Mouse (Mus musculus): ENCODE data around the gene Defb13.
"Not testable (repeated sequence)": the region's sequence is repeated elsewhere in the genome, so short reads cannot be mapped to it uniquely, and the experiment has no call there.

Gene Defb13

DNA sequence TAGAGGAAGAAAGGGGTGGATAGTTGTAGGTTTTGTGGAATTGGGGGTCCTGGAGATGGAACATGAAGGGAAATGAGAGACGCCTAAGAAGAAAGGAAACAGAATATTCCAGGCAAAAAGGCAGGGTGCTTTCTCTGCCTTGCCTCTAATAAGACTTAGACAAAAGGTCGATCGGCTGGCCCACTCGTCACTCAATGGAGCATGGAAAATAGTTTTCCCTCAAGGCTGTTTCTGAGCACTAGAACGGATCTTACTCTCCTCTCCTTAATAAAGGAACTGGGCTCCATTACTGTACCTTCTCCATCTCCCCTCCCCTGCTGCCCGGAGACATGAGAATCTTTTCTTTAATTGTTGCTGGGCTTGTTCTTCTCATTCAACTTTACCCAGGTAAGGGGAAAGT lies at the start of gene Defb13:
Gene Defb13, plus strand, starts transcription at position 301 of the 400 bp plus-strand sequence.
- DNase-seq, result no peak

DNA sequence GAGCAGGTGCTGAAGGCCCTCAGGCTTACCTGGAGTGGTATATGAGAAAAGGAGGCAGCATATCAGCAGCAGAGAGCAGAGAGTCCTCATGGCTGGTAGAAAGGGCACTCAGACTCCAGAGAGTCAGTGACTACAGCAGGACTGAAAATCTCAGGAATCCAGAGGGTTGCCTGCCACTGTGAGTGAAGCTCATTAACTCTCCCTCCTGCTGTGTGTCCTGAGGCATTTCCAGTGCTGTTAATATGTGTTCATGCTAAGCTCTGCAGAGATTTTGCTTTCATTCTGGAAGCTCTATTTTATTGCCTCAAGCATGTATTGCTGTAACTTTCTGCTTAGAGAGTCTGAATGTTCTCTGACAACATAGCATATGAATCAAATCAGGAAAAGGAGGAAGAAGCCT lies 40.3 kb upstream of the Defb13 start, which contains the start of gene Defb11:
Gene Defb11, minus strand, starts transcription at position 123 of the 400 bp plus-strand sequence.
- not testable (repeated sequence) for DNase-seq

DNA sequence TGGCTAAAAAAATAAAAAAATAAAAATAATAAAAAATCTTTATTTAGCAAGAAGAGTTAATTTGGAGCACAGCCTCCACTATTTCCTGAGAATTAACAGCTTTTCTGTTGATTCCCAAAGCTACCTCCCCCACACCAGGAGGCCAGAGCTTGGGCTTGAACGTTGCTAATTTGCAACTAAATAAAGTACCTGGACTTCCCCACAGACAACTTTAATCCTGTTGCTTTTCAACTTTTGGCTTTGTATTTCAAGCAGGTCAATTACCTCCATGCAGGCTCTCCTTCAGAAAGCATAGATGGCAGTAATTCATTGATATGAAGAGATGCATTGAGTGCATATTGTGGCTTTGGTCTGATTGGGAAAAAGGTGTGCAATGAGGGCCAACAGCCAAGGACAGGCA lies 34.6 kb upstream of the Defb13 start:
- DNase-seq, result no peak

DNA sequence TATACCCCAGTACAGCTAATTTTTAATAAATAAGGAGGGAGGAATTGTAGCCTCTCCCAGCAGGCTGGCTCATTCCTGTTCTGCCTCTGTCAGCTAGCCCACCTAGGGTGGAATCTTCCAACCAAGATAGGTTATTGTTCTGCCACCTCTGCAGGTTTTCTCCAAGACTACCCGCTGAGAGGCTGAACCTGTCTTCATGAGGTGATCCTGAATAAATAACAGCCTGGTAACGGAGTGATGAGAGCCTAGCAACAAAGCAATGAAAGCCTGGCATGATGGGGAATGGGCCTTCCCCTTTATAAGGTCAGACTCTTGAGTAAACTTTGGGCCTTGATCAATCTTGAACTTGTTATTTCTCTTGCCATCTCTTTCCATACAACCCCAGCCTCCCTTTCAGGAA lies 34.0 kb upstream of the Defb13 start:
- DNase-seq, result no peak

DNA sequence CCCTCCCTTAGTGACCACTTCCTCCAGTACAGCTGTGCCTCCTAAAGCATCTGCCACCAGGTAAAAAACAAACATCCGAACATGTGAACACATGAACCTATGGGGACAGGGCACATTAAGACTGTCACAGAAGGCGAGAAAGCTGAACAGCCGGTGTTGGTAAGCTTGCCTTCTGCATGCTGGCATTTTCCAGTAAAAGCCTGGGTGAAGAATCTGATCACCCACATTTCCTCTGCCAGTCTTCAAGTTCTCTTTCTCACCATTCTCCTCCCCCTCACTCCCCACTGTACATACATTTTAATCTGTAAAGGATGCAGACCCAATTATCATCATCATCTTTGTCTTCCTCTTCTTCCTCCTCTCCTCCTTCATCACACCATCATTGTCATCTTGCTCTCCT lies 30.9 kb upstream of the Defb13 start:
- DNase-seq, result no peak

DNA sequence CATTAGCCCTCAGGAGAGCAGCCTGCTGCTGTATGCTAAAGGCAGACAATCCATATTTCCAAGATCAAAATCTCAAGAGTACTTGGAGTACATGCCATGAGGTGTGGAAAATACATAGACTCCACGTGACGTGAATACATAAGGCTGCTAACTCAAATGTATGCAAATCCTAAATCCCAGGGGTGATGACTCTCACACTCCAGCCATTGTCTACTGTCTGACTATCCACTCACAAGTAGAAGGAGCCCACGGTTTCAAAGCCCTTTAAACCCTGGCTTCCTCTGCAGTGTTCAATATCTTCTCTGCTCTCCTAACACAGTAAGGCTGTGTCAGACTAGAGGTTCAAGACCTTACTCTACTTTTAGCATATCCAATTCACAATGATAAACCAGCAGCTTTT lies 15.8 kb upstream of the Defb13 start:
- DNase-seq, result not testable (repeated sequence)

DNA sequence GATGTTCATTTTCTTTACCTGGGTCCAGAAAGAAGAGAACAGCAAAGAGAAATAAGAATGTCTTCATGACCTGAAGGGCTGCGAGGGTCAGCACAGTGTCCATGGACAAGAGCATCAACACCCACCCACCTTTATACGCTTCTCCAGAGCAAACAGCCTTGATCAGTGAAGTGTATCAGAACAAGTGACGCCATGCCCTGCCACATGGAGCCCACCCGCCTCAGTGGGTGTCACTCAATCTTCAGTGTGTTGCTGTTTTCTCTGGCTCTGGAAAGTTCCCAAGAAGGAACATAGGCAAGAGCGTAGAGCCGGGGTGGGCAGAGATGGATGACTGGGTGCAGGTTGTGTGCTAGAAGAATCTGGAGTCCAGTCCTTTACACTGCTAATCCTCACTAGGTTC lies 14.0 kb upstream of the Defb13 start, which contains the start of gene Defb15:
Gene Defb15, minus strand, starts transcription at position 101 of the 400 bp plus-strand sequence.
- DNase-seq, result no peak

DNA sequence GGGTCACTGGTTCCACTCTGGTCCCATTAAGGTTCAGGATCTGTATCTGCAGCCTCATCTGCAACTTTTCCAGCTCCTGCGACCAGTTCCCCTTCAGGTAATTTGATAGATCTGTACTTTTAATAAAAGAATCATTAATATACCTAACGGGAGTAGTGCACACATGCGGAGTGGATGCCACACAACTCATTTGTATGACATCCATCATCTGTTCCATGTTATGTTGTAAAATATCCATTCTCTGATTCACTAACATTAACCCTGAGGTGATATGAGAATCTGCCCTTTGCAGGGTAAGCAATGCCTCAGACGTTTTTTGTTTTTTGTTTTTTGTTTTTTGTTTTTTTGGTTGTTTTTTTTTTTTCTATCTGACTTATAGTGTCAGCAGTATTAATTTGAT lies 8.5 kb upstream of the Defb13 start, which contains the start of gene Defb35:
Gene Defb35, plus strand, starts transcription at position 301 of the 400 bp plus-strand sequence.
- DNase-seq, result not testable (repeated sequence)

DNA sequence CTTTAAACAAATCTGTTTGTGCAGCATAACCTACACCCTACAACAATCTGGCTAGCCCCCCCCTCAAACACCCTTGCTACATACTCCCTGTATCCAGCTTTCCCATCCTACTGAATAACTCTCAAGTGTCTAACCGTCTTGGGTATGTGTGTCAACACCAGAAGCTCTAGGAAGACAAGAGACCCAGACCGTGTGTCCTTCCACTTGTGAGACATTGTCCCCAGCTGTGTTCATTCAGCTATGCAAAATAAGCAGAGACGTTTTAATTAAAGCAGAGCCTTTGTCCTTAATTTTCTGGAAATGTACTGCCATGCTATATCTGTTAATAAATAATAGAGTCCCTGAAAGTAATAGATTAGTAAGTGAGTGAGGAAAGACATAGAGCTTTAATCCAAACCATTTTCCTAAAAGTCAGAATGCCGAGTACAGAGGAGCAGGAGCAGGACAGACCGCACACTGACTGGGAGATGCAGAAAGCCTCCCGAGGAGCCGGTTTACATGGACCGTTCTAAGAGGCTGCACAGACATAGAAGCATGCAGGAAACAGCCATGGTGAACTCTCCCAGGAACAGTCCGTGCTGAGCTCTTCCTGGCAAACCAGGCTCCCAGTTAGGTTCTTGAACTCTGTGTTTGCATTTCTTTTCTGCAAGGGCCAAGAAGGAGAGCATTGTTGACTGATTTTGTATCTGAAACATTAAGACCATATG lies 902 bp downstream of the Defb13 start:
- DNase-seq, result no peak

DNA sequence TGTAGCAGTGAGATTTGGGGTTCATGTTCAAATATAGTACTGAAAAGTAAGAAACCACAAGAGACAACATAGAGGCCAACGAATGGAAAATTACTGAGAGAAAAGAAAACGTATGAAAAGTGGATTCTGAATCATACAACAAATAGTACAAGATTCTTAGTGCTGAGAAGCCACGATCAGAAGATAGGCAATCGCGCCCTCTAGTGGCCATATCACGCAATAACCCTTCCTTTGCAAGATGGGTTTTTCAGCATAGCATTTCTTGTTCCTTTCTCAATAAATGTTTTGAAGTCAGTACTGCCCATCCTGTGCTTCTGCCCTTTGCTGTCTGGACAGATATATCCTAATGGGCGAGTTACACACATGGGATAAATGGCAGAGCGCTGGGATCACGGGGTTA lies 8.8 kb downstream of the Defb13 start:
- DNase-seq, result peak; percentile 27 to 38

DNA sequence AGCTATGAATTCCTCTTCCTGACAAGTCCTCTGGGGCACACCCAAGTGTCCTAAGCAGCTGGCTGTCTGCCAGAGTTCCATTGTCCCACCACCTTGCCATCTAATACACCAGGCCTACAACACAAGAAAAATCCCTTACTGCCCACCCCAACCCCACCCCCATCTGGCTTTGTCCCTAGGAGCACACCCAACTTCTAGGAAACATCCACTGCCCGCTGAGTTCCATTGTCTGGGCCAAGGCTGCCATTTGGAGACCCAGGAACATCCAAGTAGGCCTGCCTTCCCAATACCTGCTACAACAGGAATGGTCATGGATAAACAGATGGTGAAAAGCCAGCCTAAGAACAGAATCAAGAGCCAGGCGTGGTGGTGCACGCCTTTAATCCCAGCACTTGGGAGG lies 9.8 kb downstream of the Defb13 start:
- DNase-seq, result no peak

DNA sequence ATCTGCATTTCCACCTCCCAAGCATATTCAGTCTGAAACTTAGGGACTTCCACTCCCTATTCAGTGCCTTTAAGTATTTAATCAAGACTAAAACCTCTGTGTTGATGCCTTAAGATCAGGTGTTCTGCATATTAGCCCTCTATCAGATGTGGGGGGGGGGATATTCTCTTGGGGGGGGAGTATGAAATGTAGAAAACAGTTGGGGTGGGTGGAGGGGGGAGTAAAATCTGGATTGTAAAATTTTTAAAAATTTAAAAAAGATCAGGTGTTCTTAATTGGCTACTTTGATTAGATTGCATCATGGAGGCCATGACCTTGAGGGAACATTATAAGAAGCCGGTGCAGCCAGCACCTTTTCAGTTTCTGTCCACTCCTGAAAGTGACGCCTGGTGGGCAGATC lies 11.9 kb downstream of the Defb13 start, which contains the start of gene Fam90a1a:
Gene Fam90a1a, plus strand, starts transcription at position 301 of the 400 bp plus-strand sequence.
- DNase-seq, result no peak

DNA sequence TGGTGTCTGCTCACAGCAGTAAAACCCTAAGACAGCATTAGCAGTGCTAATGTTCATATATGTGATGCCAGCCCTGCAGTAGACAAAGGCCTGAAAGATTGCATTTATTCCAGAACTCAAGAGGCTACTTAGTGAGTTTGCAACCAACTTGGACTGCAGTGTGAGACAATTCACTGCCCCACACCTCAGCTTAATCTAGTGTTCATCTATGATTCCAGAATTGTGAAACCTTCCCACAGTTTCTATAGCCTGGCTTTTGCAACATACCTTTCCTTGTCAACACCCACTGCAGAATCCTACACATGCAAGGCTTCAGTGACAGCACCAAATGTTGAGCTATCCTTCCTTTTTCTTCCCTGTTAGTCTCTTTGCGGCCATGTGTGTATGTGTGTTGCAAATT lies 20.1 kb downstream of the Defb13 start:
- no peak for DNase-seq

DNA sequence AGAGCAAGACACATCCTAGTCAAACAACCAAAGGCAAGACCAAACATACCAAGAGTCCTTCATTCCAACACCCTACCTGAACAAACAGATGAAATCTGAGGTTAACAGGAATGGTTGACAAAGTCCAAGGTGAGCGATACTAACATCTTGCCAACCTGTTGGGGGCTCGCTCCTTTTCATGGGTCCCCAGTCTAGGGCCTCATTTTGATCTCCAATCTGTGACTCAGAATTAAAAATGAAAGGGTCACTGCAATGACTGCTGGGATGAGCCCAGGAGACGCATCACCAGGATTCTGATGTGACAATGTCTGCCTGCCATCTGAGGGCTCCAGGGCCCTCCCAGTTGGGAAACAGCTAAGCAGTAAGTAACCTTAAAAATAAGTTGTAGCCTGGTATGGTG lies 22.9 kb downstream of the Defb13 start, which contains the start of gene Ccdc70:
Gene Ccdc70, plus strand, starts transcription at position 301 of the 400 bp plus-strand sequence.
- no peak for DNase-seq

DNA sequence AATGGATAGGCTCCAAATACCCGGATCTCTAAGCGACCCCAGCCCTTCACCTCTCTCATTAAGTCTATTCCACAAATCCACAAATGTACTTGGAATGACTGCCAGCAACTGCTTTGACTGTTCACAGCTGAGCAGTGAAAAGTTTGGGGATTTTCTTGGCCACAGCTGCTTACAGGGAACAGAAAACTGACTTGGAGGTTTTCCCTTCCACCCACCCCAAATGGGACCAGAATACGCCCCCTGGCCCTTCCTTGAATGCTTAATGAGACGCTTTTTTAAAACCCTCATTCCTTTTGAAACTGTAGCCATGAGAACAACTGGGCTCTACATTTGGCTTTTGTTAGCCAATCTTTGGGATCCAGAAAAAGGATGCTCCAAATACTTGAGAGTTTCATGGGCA lies 31.6 kb downstream of the Defb13 start:
- DNase-seq, result no peak

DNA sequence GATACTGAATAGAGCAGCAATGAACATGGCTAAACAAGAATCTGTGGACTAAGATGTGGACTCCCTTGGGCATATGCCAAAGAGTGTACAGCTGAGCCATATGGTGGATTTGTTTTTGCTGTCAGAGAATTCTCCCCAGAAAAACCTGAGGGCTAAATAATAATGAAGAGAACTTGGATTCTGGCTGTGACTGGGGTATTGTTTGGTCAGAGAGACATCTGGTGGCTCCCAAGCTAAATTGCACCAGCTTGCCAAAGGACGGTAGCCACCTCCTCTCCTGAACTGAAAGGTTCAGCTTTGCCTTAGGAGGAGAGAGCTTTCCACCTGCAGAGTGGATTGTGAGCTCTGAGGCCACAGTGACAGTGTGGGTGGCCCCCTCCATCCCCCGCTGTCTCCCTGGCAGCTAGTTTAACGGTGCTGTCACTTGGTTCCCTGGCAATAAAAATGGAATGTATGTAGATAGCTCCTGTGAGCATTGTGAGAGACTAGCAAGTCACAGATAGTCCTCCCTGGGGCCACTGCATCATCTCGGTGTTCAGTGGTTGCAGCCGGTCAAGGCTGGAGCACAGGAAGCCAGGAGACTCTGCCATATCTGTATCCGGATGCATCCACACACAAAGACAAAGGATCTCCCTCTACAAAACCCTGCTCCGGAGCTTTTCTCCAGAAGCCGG lies 35.2 kb downstream of the Defb13 start:
- DNase-seq, result peak; percentile 8 to 9

DNA sequence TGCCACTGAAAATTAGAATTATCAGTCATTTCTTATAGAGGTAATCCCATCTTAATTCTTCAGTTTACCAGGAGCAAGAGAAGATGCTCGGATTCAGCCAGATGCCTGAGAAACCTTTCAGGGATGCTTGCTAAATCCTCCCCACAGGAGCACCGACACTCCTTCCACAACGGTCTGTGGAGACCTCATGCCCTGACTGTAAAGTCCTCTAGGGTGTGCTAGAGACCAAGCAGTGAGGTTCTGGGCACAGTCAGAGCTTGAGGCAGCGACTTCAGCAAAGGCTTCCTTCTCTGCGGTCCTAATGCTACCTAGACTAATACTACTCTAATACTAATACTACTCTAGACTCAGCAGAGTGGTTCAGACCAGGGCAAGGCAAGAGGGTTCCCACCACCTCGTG lies 45.6 kb downstream of the Defb13 start:
- peak; percentile 53 to 66 for DNase-seq

DNA sequence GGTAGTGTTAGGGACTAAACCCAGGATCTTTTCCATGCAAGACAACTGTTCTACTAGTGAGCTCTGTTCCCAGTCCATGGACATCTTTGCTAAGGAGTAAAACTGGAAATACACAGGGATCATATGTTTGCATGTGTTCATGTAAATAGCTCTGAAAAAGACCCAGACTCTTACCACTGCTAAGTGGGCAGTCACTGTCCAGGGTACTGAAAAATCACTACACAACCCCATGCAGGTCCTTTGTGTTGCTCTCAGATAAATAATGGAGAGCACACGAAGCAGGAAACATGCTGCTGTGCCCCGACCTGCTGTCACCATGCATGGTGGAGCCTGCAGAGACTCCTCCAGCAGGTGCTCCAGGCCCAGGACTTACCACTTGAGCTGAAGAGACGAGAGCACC lies 48.6 kb downstream of the Defb13 start:
- no peak for DNase-seq

Measured in cerebellum, postnatal 36 days (tissue).